Mouse (Mus musculus): ENCODE data around the gene Angel1. TPM values are rescaled to one million over a fixed set of nuclear protein-coding genes. Genes with fewer than 3 reads are reported as not detected.
A peak's percentile ranks its signal among the peaks of the same experiment; 100 is the strongest.

Angel1 gene
- polyA plus RNA-seq, 1 experiment: 12.0 TPM

GRCm38 (mm10) chr12:86686551-86687330 is 39.5 kb downstream of the Angel1 start:
- H3K9me3 ChIP-seq (replicated peaks; ENCODE audit: control insufficient read depth, insufficient read depth, low read length, poor library complexity, severe bottlenecking): no peaks in the 10 kb centered on the region
- H3K4me3 ChIP-seq (ENCODE audit: low read depth, low read length): no peak overlapping the region
- peak overlapping the region; percentile 18 for H3K9ac ChIP-seq (ENCODE audit: low read depth, poor library complexity, severe bottlenecking)
- no peaks in the 10 kb centered on the region for H3K27me3 ChIP-seq (ENCODE audit: control insufficient read depth, insufficient read depth, low read length, poor library complexity, severe bottlenecking)
- no peaks in the 10 kb centered on the region for H3K36me3 ChIP-seq (ENCODE audit: control insufficient read depth, insufficient read depth, low read length, poor library complexity, severe bottlenecking)
- peaks cover 19% of the 10 kb centered on the region for H3K4me1 ChIP-seq (ENCODE audit: control insufficient read depth, insufficient read depth, low read length)
- TF ChIP-seq EP300 (IDR thresholded peaks at IDR 0.05; ENCODE audit: insufficient read depth, low read depth, low read length) (no peak), POLR2A (IDR thresholded peaks at IDR 0.05; ENCODE audit: insufficient read depth, low read length) (peak; percentile 32), CTCF (IDR thresholded peaks at IDR 0.05; ENCODE audit: low read depth, low read length) (no peak)
- H3K27ac ChIP-seq (ENCODE audit: insufficient read depth, low read length): peak overlapping the region; percentile 94

DNA sequence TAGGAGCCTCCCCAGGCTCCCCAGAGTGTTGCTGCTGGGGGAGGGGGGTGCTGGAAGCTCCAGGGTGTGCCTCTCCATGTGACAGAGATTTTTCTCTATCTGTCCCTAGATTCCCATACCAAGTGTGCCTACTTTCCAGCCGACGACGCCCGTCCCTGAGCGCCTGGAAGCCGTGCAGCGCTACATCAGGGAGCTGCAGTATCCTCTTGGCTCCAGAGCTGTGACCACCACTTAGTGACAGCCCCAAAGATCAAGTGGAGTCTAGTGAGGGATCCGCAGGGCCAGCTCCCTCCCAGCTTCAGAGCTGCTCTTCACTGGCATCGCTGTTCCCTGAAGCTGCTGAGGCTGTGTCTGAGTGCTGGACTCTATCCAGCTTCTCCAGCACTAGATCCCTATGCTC is 41.0 kb downstream of the Angel1 start:
- no peak for TF ChIP-seq CTCF (IDR thresholded peaks at IDR 0.05; ENCODE audit: low read depth, low read length)
- TF ChIP-seq POLR2A (IDR thresholded peaks at IDR 0.05; ENCODE audit: insufficient read depth, low read length): no peak
- TF ChIP-seq EP300 (IDR thresholded peaks at IDR 0.05; ENCODE audit: insufficient read depth, low read depth, low read length): no peak
- H3K9me3 ChIP-seq (replicated peaks; ENCODE audit: control insufficient read depth, insufficient read depth, low read length, poor library complexity, severe bottlenecking): no peaks in the 10 kb centered on the region
- no peak overlapping the region for H3K27ac ChIP-seq (ENCODE audit: insufficient read depth, low read length)
- peaks cover 19% of the 10 kb centered on the region for H3K4me1 ChIP-seq (ENCODE audit: control insufficient read depth, insufficient read depth, low read length)
- no peaks in the 10 kb centered on the region for H3K27me3 ChIP-seq (ENCODE audit: control insufficient read depth, insufficient read depth, low read length, poor library complexity, severe bottlenecking)
- no peak overlapping the region for H3K4me3 ChIP-seq (ENCODE audit: low read depth, low read length)
- H3K9ac ChIP-seq (ENCODE audit: low read depth, poor library complexity, severe bottlenecking): no peak overlapping the region
- H3K36me3 ChIP-seq (ENCODE audit: control insufficient read depth, insufficient read depth, low read length, poor library complexity, severe bottlenecking): no peaks in the 10 kb centered on the region

DNA sequence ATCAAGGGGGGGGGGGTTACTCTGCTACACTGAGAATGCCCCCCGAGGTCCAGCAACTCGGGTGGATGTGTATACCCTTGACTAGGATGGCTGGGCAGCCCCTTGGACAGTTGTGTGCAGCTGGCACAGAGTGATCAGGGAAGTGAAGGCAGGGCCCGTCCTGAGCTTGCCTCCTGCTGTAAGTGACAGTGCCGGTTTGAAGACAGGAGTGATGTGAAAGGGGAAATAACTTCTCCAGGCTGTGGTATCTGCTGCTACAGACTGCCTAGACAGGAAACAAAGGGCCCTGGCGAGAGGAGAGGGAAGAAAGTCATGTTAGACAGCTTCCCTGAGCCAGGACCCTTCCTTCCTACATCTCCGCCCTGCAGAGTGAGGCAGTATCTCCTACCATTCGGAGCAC is 42.6 kb downstream of the Angel1 start:
- no peaks in the 10 kb centered on the region for H3K27me3 ChIP-seq (ENCODE audit: control insufficient read depth, insufficient read depth, low read length, poor library complexity, severe bottlenecking)
- no peak overlapping the region for H3K9ac ChIP-seq (ENCODE audit: low read depth, poor library complexity, severe bottlenecking)
- H3K4me1 ChIP-seq (ENCODE audit: control insufficient read depth, insufficient read depth, low read length): peaks cover 11% of the 10 kb centered on the region
- H3K9me3 ChIP-seq (replicated peaks; ENCODE audit: control insufficient read depth, insufficient read depth, low read length, poor library complexity, severe bottlenecking): no peaks in the 10 kb centered on the region
- no peak for TF ChIP-seq CTCF (IDR thresholded peaks at IDR 0.05; ENCODE audit: low read depth, low read length)
- TF ChIP-seq POLR2A (IDR thresholded peaks at IDR 0.05; ENCODE audit: insufficient read depth, low read length): no peak
- TF ChIP-seq EP300 (IDR thresholded peaks at IDR 0.05; ENCODE audit: insufficient read depth, low read depth, low read length): no peak
- H3K4me3 ChIP-seq (ENCODE audit: low read depth, low read length): no peak overlapping the region
- H3K36me3 ChIP-seq (ENCODE audit: control insufficient read depth, insufficient read depth, low read length, poor library complexity, severe bottlenecking): no peaks in the 10 kb centered on the region
- no peak overlapping the region for H3K27ac ChIP-seq (ENCODE audit: insufficient read depth, low read length)

DNA sequence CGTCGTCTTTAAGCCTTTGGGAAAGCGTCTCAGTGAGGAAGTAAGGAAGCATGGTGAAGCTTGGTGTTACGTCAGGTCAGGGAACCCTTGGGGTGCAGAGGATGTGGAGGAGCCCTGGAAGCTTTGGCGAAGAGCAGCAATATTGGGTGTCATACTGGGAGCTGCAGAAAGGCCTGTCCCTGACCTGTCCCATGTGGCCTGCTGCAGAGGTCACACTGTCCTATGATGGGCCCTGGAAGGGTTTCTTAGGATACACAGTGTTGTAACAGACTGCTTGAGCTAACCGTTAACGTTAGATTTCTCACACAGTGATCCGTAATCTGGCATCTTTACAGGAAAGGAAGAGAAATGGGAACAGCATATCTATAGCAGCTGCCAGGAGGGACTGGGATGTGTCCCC is 44.1 kb downstream of the Angel1 start:
- H3K27ac ChIP-seq (ENCODE audit: insufficient read depth, low read length): no peak overlapping the region
- no peaks in the 10 kb centered on the region for H3K36me3 ChIP-seq (ENCODE audit: control insufficient read depth, insufficient read depth, low read length, poor library complexity, severe bottlenecking)
- H3K4me1 ChIP-seq (ENCODE audit: control insufficient read depth, insufficient read depth, low read length): peaks cover 7% of the 10 kb centered on the region
- H3K4me3 ChIP-seq (ENCODE audit: low read depth, low read length): no peak overlapping the region
- no peaks in the 10 kb centered on the region for H3K27me3 ChIP-seq (ENCODE audit: control insufficient read depth, insufficient read depth, low read length, poor library complexity, severe bottlenecking)
- TF ChIP-seq POLR2A (IDR thresholded peaks at IDR 0.05; ENCODE audit: insufficient read depth, low read length) (no peak), CTCF (IDR thresholded peaks at IDR 0.05; ENCODE audit: low read depth, low read length) (no peak), EP300 (IDR thresholded peaks at IDR 0.05; ENCODE audit: insufficient read depth, low read depth, low read length) (no peak)
- no peaks in the 10 kb centered on the region for H3K9me3 ChIP-seq (replicated peaks; ENCODE audit: control insufficient read depth, insufficient read depth, low read length, poor library complexity, severe bottlenecking)
- no peak overlapping the region for H3K9ac ChIP-seq (ENCODE audit: low read depth, poor library complexity, severe bottlenecking)

DNA sequence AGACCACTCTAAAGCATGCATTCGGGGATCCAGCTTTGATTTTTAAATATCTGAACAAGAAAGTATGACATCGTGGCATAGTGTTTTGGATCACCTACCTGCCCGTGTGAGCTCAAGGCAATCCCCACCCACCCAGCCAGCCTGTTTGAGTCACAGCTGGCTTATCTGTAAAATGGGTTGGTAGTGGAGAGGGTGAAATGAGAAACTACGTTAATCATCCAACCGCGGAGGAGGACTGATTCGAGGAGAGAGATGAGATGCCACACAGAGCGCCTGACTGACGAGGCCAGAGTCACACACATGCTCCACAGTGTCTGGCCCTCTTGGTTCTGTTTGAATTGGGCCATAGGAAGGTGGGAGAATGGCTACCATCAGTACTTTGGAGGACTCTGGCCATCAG is 44.6 kb downstream of the Angel1 start:
- no peaks in the 10 kb centered on the region for H3K9me3 ChIP-seq (replicated peaks; ENCODE audit: control insufficient read depth, insufficient read depth, low read length, poor library complexity, severe bottlenecking)
- no peak overlapping the region for H3K4me3 ChIP-seq (ENCODE audit: low read depth, low read length)
- no peaks in the 10 kb centered on the region for H3K27me3 ChIP-seq (ENCODE audit: control insufficient read depth, insufficient read depth, low read length, poor library complexity, severe bottlenecking)
- H3K4me1 ChIP-seq (ENCODE audit: control insufficient read depth, insufficient read depth, low read length): peaks cover 5% of the 10 kb centered on the region
- TF ChIP-seq EP300 (IDR thresholded peaks at IDR 0.05; ENCODE audit: insufficient read depth, low read depth, low read length) (no peak), POLR2A (IDR thresholded peaks at IDR 0.05; ENCODE audit: insufficient read depth, low read length) (no peak), CTCF (IDR thresholded peaks at IDR 0.05; ENCODE audit: low read depth, low read length) (no peak)
- no peak overlapping the region for H3K9ac ChIP-seq (ENCODE audit: low read depth, poor library complexity, severe bottlenecking)
- no peaks in the 10 kb centered on the region for H3K36me3 ChIP-seq (ENCODE audit: control insufficient read depth, insufficient read depth, low read length, poor library complexity, severe bottlenecking)
- H3K27ac ChIP-seq (ENCODE audit: insufficient read depth, low read length): no peak overlapping the region

DNA sequence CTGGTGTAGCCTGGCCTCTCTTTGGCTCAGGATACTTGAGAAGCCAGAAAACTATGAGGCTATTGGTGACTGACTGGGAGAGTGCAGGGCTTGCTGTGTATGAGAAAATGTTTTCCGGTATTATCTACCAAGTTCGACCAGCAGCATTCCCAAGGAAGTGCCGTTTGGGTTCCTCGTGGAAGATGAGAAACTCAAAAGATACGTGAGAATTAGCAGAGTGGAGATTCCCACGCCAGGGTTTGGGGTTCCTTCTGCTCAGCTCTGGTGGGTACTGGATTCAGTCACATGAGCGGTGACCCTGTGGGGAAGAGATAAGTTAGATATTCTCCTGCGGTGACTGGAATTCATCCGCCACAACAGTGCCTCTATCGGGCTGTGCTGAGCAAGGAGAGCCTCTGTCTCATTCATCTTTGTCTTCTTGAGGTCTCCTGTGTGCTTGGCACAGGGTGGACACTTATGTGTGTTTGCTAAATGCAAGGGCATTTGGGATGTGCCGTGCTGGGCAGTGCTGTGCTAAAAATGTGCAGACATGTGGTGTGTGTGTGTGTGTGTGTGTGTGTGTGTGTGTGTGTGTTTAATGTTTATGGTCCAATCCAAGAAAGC is 45.6 kb downstream of the Angel1 start:
- no peak overlapping the region for H3K4me3 ChIP-seq (ENCODE audit: low read depth, low read length)
- no peaks in the 10 kb centered on the region for H3K36me3 ChIP-seq (ENCODE audit: control insufficient read depth, insufficient read depth, low read length, poor library complexity, severe bottlenecking)
- H3K9ac ChIP-seq (ENCODE audit: low read depth, poor library complexity, severe bottlenecking): no peak overlapping the region
- no peak for TF ChIP-seq POLR2A (IDR thresholded peaks at IDR 0.05; ENCODE audit: insufficient read depth, low read length)
- TF ChIP-seq CTCF (IDR thresholded peaks at IDR 0.05; ENCODE audit: low read depth, low read length): no peak
- TF ChIP-seq EP300 (IDR thresholded peaks at IDR 0.05; ENCODE audit: insufficient read depth, low read depth, low read length): no peak
- no peaks in the 10 kb centered on the region for H3K9me3 ChIP-seq (replicated peaks; ENCODE audit: control insufficient read depth, insufficient read depth, low read length, poor library complexity, severe bottlenecking)
- H3K4me1 ChIP-seq (ENCODE audit: control insufficient read depth, insufficient read depth, low read length): peaks cover 3% of the 10 kb centered on the region
- no peaks in the 10 kb centered on the region for H3K27me3 ChIP-seq (ENCODE audit: control insufficient read depth, insufficient read depth, low read length, poor library complexity, severe bottlenecking)
- no peak overlapping the region for H3K27ac ChIP-seq (ENCODE audit: insufficient read depth, low read length)
